Mouse (Mus musculus): ENCODE measurements around the gene Kifc3. TPM values are rescaled to one million over a fixed set of nuclear protein-coding genes. Genes with fewer than 3 reads are reported as not detected.

Gene Kifc3
- total and polyA plus RNA-seq, 2 experiments: 6.8 to 28.3 TPM

DNA sequence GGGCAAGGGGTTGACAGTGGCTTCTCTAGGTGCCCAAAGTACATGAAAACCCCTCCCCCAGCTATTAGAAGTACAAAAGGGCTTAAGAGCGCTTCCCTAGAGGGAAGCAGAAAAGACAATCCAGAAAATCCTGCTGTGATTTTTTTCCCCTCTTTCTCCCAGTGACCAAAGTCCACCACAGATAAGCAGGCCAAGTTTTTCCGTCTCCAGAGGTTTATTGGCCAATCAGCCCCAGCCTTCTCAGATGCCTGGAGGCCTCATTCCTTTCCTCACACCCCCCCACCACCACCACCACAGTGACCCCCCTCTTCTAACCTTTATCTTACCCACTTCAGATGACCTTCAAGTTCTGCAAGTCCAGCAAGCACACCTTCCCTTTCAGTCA is 58.0 kb downstream of the Kifc3 start:
- Histone ChIP-seq H3K79me2 (ENCODE audit: control insufficient read depth, insufficient read depth, low read length) (peaks cover 3% of the 10 kb centered on the region; the same call in 1 of the 2 replicates), H3K4me3 (ENCODE audit: insufficient read depth, low read depth, low read length) (no peak overlapping the region), H3K4me1 (ENCODE audit: control insufficient read depth, insufficient read depth, low read length) (peaks cover 34% of the 10 kb centered on the region), H3K27me3 (ENCODE audit: control insufficient read depth, insufficient read depth, low read length) (no peaks in the 10 kb centered on the region), H3K27ac (replicated peaks; ENCODE audit: insufficient read depth, low read depth, low read length) (peak overlapping the region; percentile 95), H3K36me3 (ENCODE audit: control insufficient read depth, insufficient read depth, low read length) (no peaks in the 10 kb centered on the region), H3K9ac (ENCODE audit: low read depth, low read length) (no peak overlapping the region; the same call in 1 of the 2 replicates)
- TF ChIP-seq POLR2A (IDR thresholded peaks at IDR 0.05; ENCODE audit: extremely low read depth, insufficient read depth, low read length): no peak
- DNase-seq (ENCODE audit: extremely low read depth, low read depth, low spot score): no peak
- WGBS: 25% methylated on average over 2 of the region's 2 CpGs

DNA sequence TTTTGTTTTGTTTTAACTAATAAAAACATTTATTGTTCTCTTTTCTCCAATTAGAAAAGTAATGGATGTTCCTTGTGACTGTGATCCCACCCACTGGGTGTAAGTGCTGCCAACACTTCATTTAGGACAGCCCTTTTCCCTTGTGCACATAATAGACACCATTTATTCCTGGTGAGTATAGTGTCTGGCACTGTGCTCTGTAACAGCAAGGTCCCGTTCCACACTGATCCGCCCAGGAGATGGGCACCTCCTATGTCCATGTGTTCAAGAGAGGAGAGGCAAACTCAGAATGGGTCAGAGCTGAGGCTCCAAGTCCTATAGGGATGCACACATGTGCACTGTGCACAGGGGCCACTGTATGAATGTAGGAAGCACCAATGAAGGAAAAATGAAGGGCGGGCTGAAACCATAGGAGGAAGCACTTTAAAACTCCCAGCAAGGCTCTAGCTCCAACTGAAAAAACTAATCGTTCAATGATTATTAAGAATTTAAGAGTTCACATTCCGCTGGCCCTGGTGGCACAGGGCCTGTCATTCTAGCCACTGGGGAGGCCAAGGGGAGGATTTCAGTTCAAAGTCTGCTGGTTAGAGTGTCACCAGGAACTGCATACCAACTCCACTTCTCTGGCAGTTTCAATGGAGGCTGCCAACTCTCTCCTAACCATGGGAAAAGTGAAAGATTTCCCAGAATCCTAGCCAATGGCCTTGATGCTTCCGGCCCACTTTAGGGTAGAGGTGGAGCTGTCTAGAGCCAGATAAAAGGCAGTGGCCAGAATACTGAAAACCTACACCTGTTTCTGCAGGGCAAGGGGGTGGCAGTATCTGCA is 58.6 kb downstream of the Kifc3 start:
- TF ChIP-seq POLR2A (IDR thresholded peaks at IDR 0.05; ENCODE audit: extremely low read depth, insufficient read depth, low read length) (no peak), CTCF (IDR thresholded peaks at IDR 0.05; ENCODE audit: low read depth, low read length) (no peak)
- H3K4me3 ChIP-seq (ENCODE audit: insufficient read depth, low read depth, low read length): no peak overlapping the region
- H3K9ac ChIP-seq (ENCODE audit: low read depth, low read length): no peak overlapping the region
- WGBS: 25% methylated on average over 6 of the region's 6 CpGs
- H3K36me3 ChIP-seq (ENCODE audit: control insufficient read depth, insufficient read depth, low read length): no peaks in the 10 kb centered on the region
- H3K79me2 ChIP-seq (ENCODE audit: control insufficient read depth, insufficient read depth, low read length): peaks cover 3% of the 10 kb centered on the region; the same call in 1 of the 2 replicates
- peaks cover 37% of the 10 kb centered on the region for H3K4me1 ChIP-seq (ENCODE audit: control insufficient read depth, insufficient read depth, low read length)
- peak overlapping the region; percentile 95 for H3K27ac ChIP-seq (replicated peaks; ENCODE audit: insufficient read depth, low read depth, low read length)
- peak; percentile 99 for DNase-seq (ENCODE audit: extremely low read depth, low read depth, low spot score)
- no peaks in the 10 kb centered on the region for H3K27me3 ChIP-seq (ENCODE audit: control insufficient read depth, insufficient read depth, low read length)

DNA sequence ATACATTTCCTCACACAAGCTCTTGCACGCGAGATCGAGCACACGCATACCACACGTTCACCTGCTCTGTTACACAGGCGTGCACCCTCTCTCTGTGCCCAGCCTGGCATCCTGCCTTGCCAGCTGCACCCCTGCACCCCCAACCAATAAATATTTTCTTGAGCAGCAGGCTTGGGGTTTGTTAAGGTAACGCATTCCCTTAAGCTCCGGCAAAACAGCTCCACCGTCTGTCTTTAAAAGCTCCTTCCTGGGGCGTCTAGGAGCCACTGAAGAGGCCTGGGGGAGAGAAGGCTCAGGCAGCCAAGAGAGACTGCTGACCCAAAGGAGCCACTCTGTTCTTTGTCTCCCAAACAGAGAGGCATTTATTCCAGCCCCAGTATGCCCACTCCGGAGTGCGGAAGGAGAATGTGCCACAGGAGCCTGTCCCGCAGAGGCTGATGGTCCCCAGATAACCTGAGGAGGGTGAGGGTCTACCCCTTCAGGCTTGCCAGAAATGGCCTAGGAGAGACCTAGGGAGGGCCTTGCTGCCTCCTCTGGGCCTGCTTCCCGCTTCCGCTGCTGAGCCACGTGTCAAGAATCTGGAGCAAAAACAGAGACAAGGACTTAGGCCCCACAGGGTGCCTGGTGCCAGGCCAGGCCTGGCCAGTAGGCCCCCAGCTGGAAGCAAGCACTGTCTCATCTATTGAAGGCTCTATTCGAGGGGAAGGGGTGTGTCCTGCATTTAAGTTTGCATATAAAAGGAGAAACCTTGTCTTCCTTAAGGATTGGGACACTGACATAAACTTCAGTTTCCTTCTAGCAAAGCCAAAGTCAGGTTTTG is 59.4 kb downstream of the Kifc3 start:
- Histone ChIP-seq H3K27ac (replicated peaks; ENCODE audit: insufficient read depth, low read depth, low read length) (peak overlapping the region; percentile 72), H3K4me3 (ENCODE audit: insufficient read depth, low read depth, low read length) (no peak overlapping the region)
- 40% methylated on average over 17 of the region's 17 CpGs for WGBS

DNA sequence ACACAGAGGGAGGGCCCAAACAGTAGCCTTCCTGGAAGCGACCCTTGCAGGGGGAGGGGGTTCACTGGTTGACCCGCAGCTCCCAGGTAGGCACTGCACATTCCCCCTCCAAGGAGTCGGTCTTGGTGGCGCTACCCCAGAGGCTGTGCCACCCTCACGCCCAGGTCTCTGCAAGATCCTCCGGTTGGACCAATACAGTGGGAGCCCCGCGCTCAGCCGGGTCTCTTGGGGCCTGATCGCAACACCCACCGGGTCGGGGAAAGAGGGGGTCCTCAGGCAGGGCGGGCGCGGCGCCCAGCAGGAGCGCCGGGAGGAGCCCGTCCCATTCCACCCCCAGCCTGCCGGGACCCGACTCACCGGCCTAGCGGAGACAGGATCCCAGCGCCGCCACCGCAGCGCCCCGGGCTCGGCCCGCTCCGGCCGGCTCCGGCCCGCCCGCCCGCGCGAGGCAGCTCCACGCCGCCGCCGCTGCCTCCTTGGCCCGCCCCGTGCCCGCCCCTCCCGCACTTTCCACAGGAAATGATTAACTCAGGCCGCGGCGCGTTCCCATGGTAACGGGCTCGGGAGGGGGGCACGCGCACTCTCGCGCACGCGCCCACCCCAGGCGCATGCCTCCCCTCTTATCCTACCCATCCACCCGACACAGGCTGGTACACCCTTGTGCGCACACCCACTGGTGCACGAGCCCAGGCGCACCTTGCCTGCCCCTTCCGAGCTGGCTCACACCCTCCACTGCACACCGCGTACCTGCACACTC is 60.4 kb downstream of the Kifc3 start:
- Histone ChIP-seq H3K36me3 (ENCODE audit: control insufficient read depth, insufficient read depth, low read length) (no peaks in the 10 kb centered on the region), H3K27ac (replicated peaks; ENCODE audit: insufficient read depth, low read depth, low read length) (peak overlapping the region; percentile 72), H3K4me1 (ENCODE audit: control insufficient read depth, insufficient read depth, low read length) (peaks cover 45% of the 10 kb centered on the region), H3K79me2 (ENCODE audit: control insufficient read depth, insufficient read depth, low read length) (peaks cover 3% of the 10 kb centered on the region; the same call in 1 of the 2 replicates), H3K9ac (ENCODE audit: low read depth, low read length) (peak overlapping the region; percentile 76), H3K4me3 (ENCODE audit: insufficient read depth, low read depth, low read length) (peak overlapping the region; percentile 63), H3K27me3 (ENCODE audit: control insufficient read depth, insufficient read depth, low read length) (no peaks in the 10 kb centered on the region)
- 0 out of 2 replicates have a peak, but pooled peaks have one; percentile 43 for TF ChIP-seq POLR2A (IDR thresholded peaks at IDR 0.05; ENCODE audit: extremely low read depth, insufficient read depth, low read length)
- TF ChIP-seq CTCF (IDR thresholded peaks at IDR 0.05; ENCODE audit: low read depth, low read length): no peak
- 2% methylated on average over 65 of the region's 66 CpGs for WGBS
- DNase-seq (ENCODE audit: extremely low read depth, low read depth, low spot score): no peak

More for the DNA sequence above, 59.4 kb downstream of the Kifc3 start:
- Histone ChIP-seq H3K9ac (ENCODE audit: low read depth, low read length) (no peak overlapping the region), H3K27me3 (ENCODE audit: control insufficient read depth, insufficient read depth, low read length) (no peaks in the 10 kb centered on the region), H3K4me1 (ENCODE audit: control insufficient read depth, insufficient read depth, low read length) (peaks cover 43% of the 10 kb centered on the region), H3K36me3 (ENCODE audit: control insufficient read depth, insufficient read depth, low read length) (no peaks in the 10 kb centered on the region), H3K79me2 (ENCODE audit: control insufficient read depth, insufficient read depth, low read length) (peaks cover 3% of the 10 kb centered on the region; the same call in 1 of the 2 replicates)
- peak; percentile 66 for DNase-seq (ENCODE audit: extremely low read depth, low read depth, low spot score)
- TF ChIP-seq CTCF (IDR thresholded peaks at IDR 0.05; ENCODE audit: low read depth, low read length) (no peak), POLR2A (IDR thresholded peaks at IDR 0.05; ENCODE audit: extremely low read depth, insufficient read depth, low read length) (no peak)

DNA sequence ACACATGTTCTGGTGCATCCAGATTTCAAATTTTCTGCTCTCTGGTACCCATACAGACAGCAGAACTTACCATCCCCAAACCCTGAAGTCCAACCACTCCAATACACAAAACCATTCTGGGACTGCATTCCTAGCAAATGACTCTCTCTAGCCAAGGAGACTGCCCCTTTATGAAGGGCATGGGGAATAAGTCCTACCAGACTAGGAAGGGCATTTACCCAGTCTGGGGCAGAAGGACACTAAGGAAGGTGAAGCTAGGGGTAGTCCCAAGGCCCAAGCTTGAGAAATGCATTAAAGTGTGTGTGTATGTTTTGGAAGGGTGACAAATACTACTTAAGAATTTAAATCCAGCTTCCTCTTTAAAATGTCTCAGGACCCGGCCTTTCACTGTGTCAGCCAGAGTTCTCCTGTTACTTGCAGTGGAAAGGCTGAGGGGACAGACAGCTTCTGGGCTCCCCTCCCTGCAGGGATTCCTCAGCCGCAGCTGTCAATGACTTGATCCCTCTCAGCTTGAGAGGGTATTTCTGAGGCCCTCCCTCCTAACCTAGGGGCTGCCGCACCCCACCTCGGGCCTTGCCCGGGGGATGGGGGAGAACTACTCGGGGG is 61.0 kb downstream of the Kifc3 start:
- DNase-seq (ENCODE audit: extremely low read depth, low read depth, low spot score): no peak
- Histone ChIP-seq H3K4me3 (ENCODE audit: insufficient read depth, low read depth, low read length) (peak overlapping the region; percentile 63), H3K4me1 (ENCODE audit: control insufficient read depth, insufficient read depth, low read length) (peaks cover 45% of the 10 kb centered on the region), H3K36me3 (ENCODE audit: control insufficient read depth, insufficient read depth, low read length) (no peaks in the 10 kb centered on the region), H3K9ac (ENCODE audit: low read depth, low read length) (peak overlapping the region; percentile 76), H3K27ac (replicated peaks; ENCODE audit: insufficient read depth, low read depth, low read length) (peak overlapping the region; percentile 64), H3K79me2 (ENCODE audit: control insufficient read depth, insufficient read depth, low read length) (peaks cover 8% of the 10 kb centered on the region; the same call in 1 of the 2 replicates), H3K27me3 (ENCODE audit: control insufficient read depth, insufficient read depth, low read length) (no peaks in the 10 kb centered on the region)
- TF ChIP-seq CTCF (IDR thresholded peaks at IDR 0.05; ENCODE audit: low read depth, low read length) (no peak), POLR2A (IDR thresholded peaks at IDR 0.05; ENCODE audit: extremely low read depth, insufficient read depth, low read length) (no peak)
- WGBS: 10% methylated on average over 6 of the region's 6 CpGs

Measured in liver, adult 2 months (tissue).